Mouse (Mus musculus) cerebellum, adult 18-20 months (tissue): Measurements from ENCODE around the gene Phgr1.

Source experiments
- DNase-seq, 2 experiments: peaks; one replicate each; pipeline ENCODE4 v3.0.0; 2021

The Phgr1 gene

GRCm38 (mm10) chr2:118824396-118824795, 51.8 kb downstream of the Phgr1 start:
- DNase-seq = no peak
